Mouse (Mus musculus): ENCODE measurements around the gene Lsm12. TPM values are rescaled to one million over a fixed set of nuclear protein-coding genes. Genes with fewer than 3 reads are reported as not detected.

Lsm12 gene
- polyA plus RNA-seq, 1 experiment from 2014 or later, result 93.2 TPM

- Histone ChIP-seq H3K4me2 (peak within 1 kb of the TSS; percentile 59), H3K27ac (ENCODE audit: low read depth) (no peak within 1 kb of the TSS), H3K27me3 (ENCODE audit: insufficient read depth, low read length) (peaks cover 51% of the 10 kb centered on the region), H3K9me3 (ENCODE audit: low read depth, low read length) (no peaks in the 10 kb centered on the region), H3K4me1 (ENCODE audit: insufficient read depth) (peaks cover 4% of the 10 kb centered on the region; the same call in 1 of the 2 replicates), H3K36me3 (ENCODE audit: insufficient read depth) (no peaks in the 10 kb centered on the region), H3K9ac (no peak within 1 kb of the TSS), H3K4me3 (ENCODE audit: low read depth, low read length) (peak within 1 kb of the TSS; percentile 31)
- TF ChIP-seq CTCF (IDR thresholded peaks at IDR 0.05; ENCODE audit: low read depth), result no peak
- peak; percentile 25 for DNase-seq
- peak; percentile 10; the same call in 1 of the 2 replicates for ATAC-seq (ENCODE audit: insufficient read depth)
- 1% methylated on average over 50 of the region's 50 CpGs for WGBS
Observed at GRCm38 (mm10) chr11:102145471-102146001, 39.6 kb downstream of the Lsm12 start, which contains the start of gene Nags. Gene Nags (plus strand): TSS chr11:102145513.

DNA sequence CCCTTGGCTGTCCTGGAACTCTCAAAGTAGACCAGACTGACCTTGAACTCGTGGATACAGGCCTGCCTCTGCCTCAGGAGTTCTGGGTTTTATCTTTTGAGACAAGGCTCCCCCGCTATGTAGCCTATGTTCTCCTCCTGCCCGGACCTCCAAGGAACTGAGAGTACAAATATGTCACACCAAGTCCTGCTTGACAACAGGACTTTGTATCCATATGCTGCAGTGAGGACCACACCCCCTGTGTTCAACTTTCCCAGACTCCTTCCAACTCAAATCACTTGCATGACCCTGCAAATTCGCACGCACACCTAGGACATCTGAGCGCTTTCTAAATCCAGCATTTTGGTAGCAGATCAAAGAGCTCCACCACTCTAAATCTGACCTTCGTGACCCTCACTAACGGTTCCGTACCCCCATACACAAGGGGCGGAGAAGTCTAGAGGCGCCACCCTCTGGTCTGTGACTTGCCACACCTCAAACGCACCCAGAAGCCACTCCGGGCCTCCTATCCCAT lies 40.1 kb downstream of the Lsm12 start:
- Histone ChIP-seq H3K4me3 (ENCODE audit: low read depth, low read length) (peak overlapping the region; percentile 31), H3K9ac (no peak overlapping the region), H3K27me3 (ENCODE audit: insufficient read depth, low read length) (peaks cover 51% of the 10 kb centered on the region), H3K27ac (ENCODE audit: low read depth) (no peak overlapping the region), H3K4me1 (ENCODE audit: insufficient read depth) (peaks cover 4% of the 10 kb centered on the region; the same call in 1 of the 2 replicates), H3K9me3 (ENCODE audit: low read depth, low read length) (no peaks in the 10 kb centered on the region), H3K4me2 (peak overlapping the region; percentile 59), H3K36me3 (ENCODE audit: insufficient read depth) (no peaks in the 10 kb centered on the region)
- DNase-seq (no peak), ATAC-seq (ENCODE audit: insufficient read depth) (no peak)
- 20% methylated on average over 13 of the region's 13 CpGs for WGBS
- TF ChIP-seq CTCF (IDR thresholded peaks at IDR 0.05; ENCODE audit: low read depth), result no peak

DNA sequence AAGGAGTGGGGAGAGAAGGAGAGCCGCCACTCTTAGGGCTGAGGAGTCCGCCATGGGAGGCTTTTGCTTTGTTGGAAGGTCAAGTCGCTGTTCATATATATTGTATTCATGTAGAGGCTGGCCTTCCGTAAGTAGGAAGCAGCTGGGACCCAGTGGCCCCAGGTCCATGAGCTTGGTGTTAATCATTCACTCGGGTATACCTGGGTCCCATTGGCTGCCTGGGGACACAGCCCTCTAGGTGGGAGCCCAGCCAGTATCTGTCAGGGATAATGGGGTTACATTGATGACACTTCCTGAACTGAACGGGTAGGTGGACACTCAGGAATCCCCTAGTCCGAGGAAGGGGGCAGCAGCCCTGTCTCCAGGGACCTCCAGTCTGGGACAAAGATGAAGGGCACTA lies 42.7 kb downstream of the Lsm12 start:
- Histone ChIP-seq H3K36me3 (ENCODE audit: insufficient read depth) (no peaks in the 10 kb centered on the region), H3K27ac (ENCODE audit: low read depth) (no peak overlapping the region), H3K4me3 (ENCODE audit: low read depth, low read length) (no peak overlapping the region), H3K27me3 (ENCODE audit: insufficient read depth, low read length) (peaks cover 31% of the 10 kb centered on the region), H3K9ac (no peak overlapping the region), H3K4me1 (ENCODE audit: insufficient read depth) (peaks cover 4% of the 10 kb centered on the region; the same call in 1 of the 2 replicates), H3K9me3 (ENCODE audit: low read depth, low read length) (no peaks in the 10 kb centered on the region), H3K4me2 (no peak overlapping the region)
- ATAC-seq (ENCODE audit: insufficient read depth), result no peak
- no peak for TF ChIP-seq CTCF (IDR thresholded peaks at IDR 0.05; ENCODE audit: low read depth)
- 48% methylated on average over 7 of the region's 7 CpGs for WGBS
- no peak for DNase-seq

GRCm38 (mm10) chr11:102140508-102140907 lies 44.6 kb downstream of the Lsm12 start:
- no peak for ATAC-seq (ENCODE audit: insufficient read depth)
- no peaks in the 10 kb centered on the region for H3K36me3 ChIP-seq (ENCODE audit: insufficient read depth)
- 3% methylated on average over 5 of the region's 5 CpGs for WGBS
- no peak overlapping the region for H3K4me2 ChIP-seq
- no peaks in the 10 kb centered on the region for H3K9me3 ChIP-seq (ENCODE audit: low read depth, low read length)
- peak; percentile 86 for TF ChIP-seq CTCF (IDR thresholded peaks at IDR 0.05; ENCODE audit: low read depth)
- peak; percentile 86 for DNase-seq
- no peak overlapping the region for H3K27ac ChIP-seq (ENCODE audit: low read depth)
- H3K4me3 ChIP-seq (ENCODE audit: low read depth, low read length), result no peak overlapping the region
- H3K4me1 ChIP-seq (ENCODE audit: insufficient read depth), result no peaks in the 10 kb centered on the region
- H3K27me3 ChIP-seq (ENCODE audit: insufficient read depth, low read length), result peaks cover 13% of the 10 kb centered on the region
- no peak overlapping the region for H3K9ac ChIP-seq

DNA sequence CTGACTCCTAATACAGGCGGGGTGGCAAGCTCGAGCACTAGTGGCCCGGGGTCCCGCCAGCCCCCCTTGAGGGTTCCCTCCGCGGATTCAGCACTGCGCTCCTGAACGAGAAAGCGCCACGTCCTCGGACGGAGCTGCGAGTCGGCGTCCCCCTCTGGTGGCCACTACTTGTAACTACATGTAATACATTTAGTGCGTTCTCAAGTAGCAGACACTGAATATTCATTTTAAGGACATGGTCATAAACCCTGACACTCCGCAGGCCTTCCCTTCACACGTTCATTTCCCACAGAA lies 46.7 kb downstream of the Lsm12 start:
- Histone ChIP-seq H3K4me1 (ENCODE audit: insufficient read depth) (no peaks in the 10 kb centered on the region), H3K4me3 (ENCODE audit: low read depth, low read length) (peak overlapping the region; percentile 16; the same call in 1 of the 2 replicates), H3K36me3 (ENCODE audit: insufficient read depth) (no peaks in the 10 kb centered on the region), H3K9ac (peak overlapping the region; percentile 36), H3K4me2 (peak overlapping the region; percentile 59), H3K27me3 (ENCODE audit: insufficient read depth, low read length) (no peaks in the 10 kb centered on the region), H3K27ac (ENCODE audit: low read depth) (no peak overlapping the region), H3K9me3 (ENCODE audit: low read depth, low read length) (no peaks in the 10 kb centered on the region)
- WGBS, result under 1% methylated on average over 18 of the region's 18 CpGs
- DNase-seq, result peak; percentile 89
- TF ChIP-seq CTCF (IDR thresholded peaks at IDR 0.05; ENCODE audit: low read depth), result peak; percentile 98
- ATAC-seq (ENCODE audit: insufficient read depth), result no peak; the same call in 1 of the 2 replicates

- peak overlapping the region; percentile 16; the same call in 1 of the 2 replicates for H3K4me3 ChIP-seq (ENCODE audit: low read depth, low read length)
- ATAC-seq (ENCODE audit: insufficient read depth) (no peak; the same call in 1 of the 2 replicates), DNase-seq (no peak)
- peak overlapping the region; percentile 36 for H3K9ac ChIP-seq
- no peak overlapping the region for H3K27ac ChIP-seq (ENCODE audit: low read depth)
- TF ChIP-seq CTCF (IDR thresholded peaks at IDR 0.05; ENCODE audit: low read depth), result 0 out of 2 replicates have a peak, but pooled peaks have one; percentile 5
- H3K4me1 ChIP-seq (ENCODE audit: insufficient read depth), result no peaks in the 10 kb centered on the region
- no peaks in the 10 kb centered on the region for H3K27me3 ChIP-seq (ENCODE audit: insufficient read depth, low read length)
- H3K36me3 ChIP-seq (ENCODE audit: insufficient read depth), result no peaks in the 10 kb centered on the region
- no peaks in the 10 kb centered on the region for H3K9me3 ChIP-seq (ENCODE audit: low read depth, low read length)
- H3K4me2 ChIP-seq, result peak overlapping the region; percentile 59
- 34% methylated on average over 13 of the region's 13 CpGs for WGBS
Observed at GRCm38 (mm10) chr11:102137625-102138446, 47.3 kb downstream of the Lsm12 start.

- Histone ChIP-seq H3K9me3 (ENCODE audit: low read depth, low read length) (no peaks in the 10 kb centered on the region), H3K27me3 (ENCODE audit: insufficient read depth, low read length) (no peaks in the 10 kb centered on the region), H3K4me3 (ENCODE audit: low read depth, low read length) (no peak overlapping the region), H3K4me2 (no peak overlapping the region), H3K9ac (no peak overlapping the region), H3K27ac (ENCODE audit: low read depth) (no peak overlapping the region), H3K4me1 (ENCODE audit: insufficient read depth) (no peaks in the 10 kb centered on the region), H3K36me3 (ENCODE audit: insufficient read depth) (no peaks in the 10 kb centered on the region)
- DNase-seq, result no peak
- WGBS, result 24% methylated on average over 4 of the region's 4 CpGs
- no peak for TF ChIP-seq CTCF (IDR thresholded peaks at IDR 0.05; ENCODE audit: low read depth)
- no peak for ATAC-seq (ENCODE audit: insufficient read depth)
Observed at GRCm38 (mm10) chr11:102134516-102134915, 50.6 kb downstream of the Lsm12 start.

Measured in lung, embryonic 14.5 days (tissue).